ENCODE assay signal across 8 mouse cellular contexts in genomic region chr12:105935441-105935880, GRCm38 (mm10).
DNase-seq lines count a peak whose midpoint lies in the region; ATAC-seq and TF ChIP-seq lines count a peak whose summit lies in the region.

No protein-coding gene starts in this region.

- H3K9me3 ChIP-seq in lung, postnatal 0 days (ENCODE audit: low read length): no peaks in the 10 kb centered on the region
- H3K9me3 ChIP-seq in hindbrain, embryonic 15.5 days: no peaks in the 10 kb centered on the region
- H3K9me3 ChIP-seq in liver, embryonic 15.5 days (replicated peaks): no peaks in the 10 kb centered on the region

- no peaks in the 10 kb centered on the region for H3K4me1 ChIP-seq in lung, postnatal 0 days (ENCODE audit: insufficient read depth, low read depth, low read length)
- 0 out of 2 replicates have a peak, but pooled peaks cover 11% of the 10 kb centered on the region for H3K4me1 ChIP-seq in hindbrain, embryonic 15.5 days (replicated peaks)
- no peaks in the 10 kb centered on the region; the same call in 1 of the 2 replicates for H3K4me1 ChIP-seq in liver, embryonic 15.5 days (replicated peaks)

- no peak for TF ChIP-seq EP300 in lung, postnatal 0 days (IDR thresholded peaks at IDR 0.05)

- H3K9ac ChIP-seq in lung, postnatal 0 days (replicated peaks; ENCODE audit: low read depth): no peak overlapping the region
- H3K9ac ChIP-seq in hindbrain, embryonic 15.5 days: no peak overlapping the region
- H3K9ac ChIP-seq in liver, embryonic 15.5 days: no peak overlapping the region

- peak overlapping the region; percentile 24; the same call in 1 of the 2 replicates for H3K4me3 ChIP-seq in lung, postnatal 0 days (ENCODE audit: low read depth, low read length)
- H3K4me3 ChIP-seq in hindbrain, embryonic 15.5 days: peak overlapping the region; percentile 11; the same call in 1 of the 2 replicates
- H3K4me3 ChIP-seq in liver, embryonic 15.5 days (replicated peaks): peak overlapping the region; percentile 15

- DNase-seq in cerebellum, postnatal 10 days: peak; percentile 76 to 82
- DNase-seq in cerebellum, postnatal 36 days: no peak
- no peak for DNase-seq in lung, postnatal 0 days (ENCODE audit: low spot score)
- no peak for DNase-seq in lung, postnatal 14 days
- DNase-seq in right cerebral cortex, postnatal 4 days: peak; percentile 48
- DNase-seq in gastrocnemius, postnatal 14 days: no peak

- no peak overlapping the region for H3K27ac ChIP-seq in lung, postnatal 0 days (ENCODE audit: low read length)
- H3K27ac ChIP-seq in hindbrain, embryonic 15.5 days (replicated peaks): no peak overlapping the region
- no peak overlapping the region for H3K27ac ChIP-seq in liver, embryonic 15.5 days (replicated peaks)

- 4% methylated on average over 16 of the region's 22 CpGs for WGBS in lung, postnatal 0 days
- WGBS in hindbrain, embryonic 15.5 days: 8% methylated on average over 18 of the region's 22 CpGs
- 7% methylated on average over 21 of the region's 22 CpGs for WGBS in liver, embryonic 15.5 days (ENCODE audit: insufficient replicate concordance)

- H3K27me3 ChIP-seq in lung, postnatal 0 days (replicated peaks; ENCODE audit: insufficient read depth, low read length): no peaks in the 10 kb centered on the region; the same call in 1 of the 2 replicates
- 0 out of 2 replicates have a peak, but pooled peaks cover 3% of the 10 kb centered on the region for H3K27me3 ChIP-seq in hindbrain, embryonic 15.5 days
- peaks cover 29% of the 10 kb centered on the region for H3K27me3 ChIP-seq in liver, embryonic 15.5 days

- H3K36me3 ChIP-seq in lung, postnatal 0 days (ENCODE audit: insufficient read depth, low read length): no peaks in the 10 kb centered on the region
- H3K36me3 ChIP-seq in hindbrain, embryonic 15.5 days: no peaks in the 10 kb centered on the region
- H3K36me3 ChIP-seq in liver, embryonic 15.5 days (replicated peaks): no peaks in the 10 kb centered on the region

- peak overlapping the region; percentile 46 for H3K4me2 ChIP-seq in lung, postnatal 0 days (replicated peaks; ENCODE audit: low read depth, low read length)
- peak overlapping the region; percentile 44 for H3K4me2 ChIP-seq in hindbrain, embryonic 15.5 days
- peak overlapping the region; percentile 33; the same call in 1 of the 2 replicates for H3K4me2 ChIP-seq in liver, embryonic 15.5 days

- intact Hi-C loops in gastrocnemius, postnatal 14 days (cut with DNase I; ENCODE audit: low total_unique reads): no loop called here

- no peak for TF ChIP-seq CTCF in lung, postnatal 0 days (IDR thresholded peaks at IDR 0.05)

- ATAC-seq in lung, postnatal 0 days: no peak
- ATAC-seq in hindbrain, embryonic 15.5 days (ENCODE audit: low FRiP score, low read depth): no peak
- ATAC-seq in liver, embryonic 15.5 days (ENCODE audit: insufficient read depth): no peak

Comparison
In these comparisons a context has a peak if more than half of its experiments do, and no peak if none do; other contexts are left out.
1. DNase-seq: peak in cerebellum, postnatal 10 days (2 of 2) and right cerebral cortex, postnatal 4 days (single experiment); none in cerebellum, postnatal 36 days (0 of 2), lung, postnatal 0 days (single experiment), lung, postnatal 14 days (single experiment) and gastrocnemius, postnatal 14 days (single experiment).
2. Peak in every context shown above with its lines, with median percentiles within 50 percentile points of each other: H3K4me2 ChIP-seq and H3K4me3 ChIP-seq.